Mouse (Mus musculus) activated CD4-positive, CD25-positive, alpha-beta regulatory T cell, adult 4 months (primary cell): ENCODE measurements around the gene Cers6. TPM values are rescaled to one million over a fixed set of nuclear protein-coding genes. Genes with fewer than 3 reads are reported as not detected.

Experiments
- ATAC-seq: one replicate; pipeline ENCODE4 v1.8.0; 2017
- polyA plus RNA-seq, 2 experiments: library from polyadenylated mRNA; unstranded; fragments of 100-300 nt; shearing (Covaris generic); gene quantifications; one replicate each; pipeline ENCODE4 v1.2.1; 2017

The Cers6 gene
- polyA plus RNA-seq, 2 experiments from 2014 or later = 1.7 to 4.2 TPM

- ATAC-seq = no peak
Observed at GRCm38 (mm10) chr2:69128321-69128720, 267.1 kb downstream of the Cers6 start.

- peak; percentile 52 for ATAC-seq
Observed at GRCm38 (mm10) chr2:69128921-69129395, 267.7 kb downstream of the Cers6 start.

GRCm38 (mm10) chr2:69129425-69130210, 268.4 kb downstream of the Cers6 start:
- no peak for ATAC-seq

- ATAC-seq = no peak
Observed at GRCm38 (mm10) chr2:69132046-69132445, 270.8 kb downstream of the Cers6 start.

GRCm38 (mm10) chr2:69132488-69133040, 271.3 kb downstream of the Cers6 start:
- ATAC-seq = no peak

- no peak for ATAC-seq
Observed at GRCm38 (mm10) chr2:69134186-69134585, 272.9 kb downstream of the Cers6 start.

- ATAC-seq = no peak
Observed at GRCm38 (mm10) chr2:69134937-69135336, 273.7 kb downstream of the Cers6 start.

- no peak for ATAC-seq
Observed at GRCm38 (mm10) chr2:69135661-69136576, 274.7 kb downstream of the Cers6 start, which contains the start of gene Nostrin. Gene Nostrin (plus strand): TSS chr2:69135800.

GRCm38 (mm10) chr2:69137406-69138084, 276.3 kb downstream of the Cers6 start:
- ATAC-seq = no peak

GRCm38 (mm10) chr2:69138759-69139158, 277.5 kb downstream of the Cers6 start:
- ATAC-seq = no peak

- ATAC-seq = no peak
Observed at GRCm38 (mm10) chr2:69140215-69140614, 279.0 kb downstream of the Cers6 start.

GRCm38 (mm10) chr2:69140816-69141215, 279.6 kb downstream of the Cers6 start:
- no peak for ATAC-seq

GRCm38 (mm10) chr2:69148691-69149090, 287.4 kb downstream of the Cers6 start:
- ATAC-seq = no peak

GRCm38 (mm10) chr2:69149154-69149553, 287.9 kb downstream of the Cers6 start:
- ATAC-seq = no peak

GRCm38 (mm10) chr2:69150841-69151240, 289.6 kb downstream of the Cers6 start:
- ATAC-seq = no peak

GRCm38 (mm10) chr2:69155861-69156260, 294.6 kb downstream of the Cers6 start:
- ATAC-seq = no peak

- no peak for ATAC-seq
Observed at GRCm38 (mm10) chr2:69156283-69156682, 295.0 kb downstream of the Cers6 start.

GRCm38 (mm10) chr2:69158907-69159306, 297.7 kb downstream of the Cers6 start:
- ATAC-seq = no peak
